Mouse (Mus musculus) olfactory bulb, adult 2 months (tissue): ENCODE data around the gene Fam171a2. TPM values are rescaled to one million over a fixed set of nuclear protein-coding genes. Genes with fewer than 3 reads are reported as not detected.

Source experiments
- H3K27ac ChIP-seq: fragments of 200-500 bp; 2 replicates; pipeline ENCODE4 v1.5.1; 2012; ENCODE audit warnings: low read depth, low read length; ENCODE audit not compliant: insufficient read depth
- H3K4me1 ChIP-seq: fragments of 200-500 bp; 2 replicates; pipeline ENCODE4 v1.6.1; 2012; ENCODE audit warnings: low read length; ENCODE audit not compliant: control insufficient read depth, insufficient read depth
- H3K4me3 ChIP-seq: fragments of 200-500 bp; 2 replicates; pipeline ENCODE4 v1.5.1; 2012; ENCODE audit warnings: mild to moderate bottlenecking, low read depth, low read length, moderate library complexity; ENCODE audit not compliant: insufficient read depth
- CTCF ChIP-seq: fragments of 200-500 bp; IDR thresholded peaks from 2 replicates; pipeline ENCODE4 v1.5.1; 2012; ENCODE audit warnings: low read depth, mild to moderate bottlenecking, low read length, moderate library complexity; ENCODE audit not compliant: insufficient read depth
- POLR2A ChIP-seq: fragments of 200-500 bp; IDR thresholded peaks from 2 replicates; pipeline ENCODE4 v1.6.1; 2012; ENCODE audit warnings: mild to moderate bottlenecking, low read depth, low read length, moderate library complexity; ENCODE audit not compliant: insufficient read depth
- WGBS: fragments of 180-500 bp; shearing (Covaris S2); methylation state at CpG from one replicate; pipeline ENCODE4 v1.1.7; 2018; 5-methylcytosine and 5-hydroxymethylcytosine counted together
- polyA plus RNA-seq: library from polyadenylated mRNA; stranded (reverse); fragments of >200 nt; gene quantifications from 2 replicates; pipeline ENCODE4 v1.2.4, GENCODE M21; 2012; ENCODE audit warnings: low replicate concordance; ENCODE audit not compliant: missing spikeins, insufficient read depth, insufficient read length

Fam171a2 gene
- polyA plus RNA-seq, 1 experiment, result not detected

GRCm38 (mm10) chr11:102437120-102438061, 10.1 kb downstream of the Fam171a2 start:
- TF ChIP-seq CTCF (no peak; the same call in 1 of the 2 replicates), POLR2A (no peak)
- Histone ChIP-seq H3K4me1 (peaks cover 42% of the 10 kb centered on the region), H3K4me3 (peak overlapping the region; percentile 62), H3K27ac (peak overlapping the region; percentile 74)
- WGBS, result 8% methylated on average over 87 of the region's 87 CpGs

GRCm38 (mm10) chr11:102436471-102436790, 11.1 kb downstream of the Fam171a2 start:
- H3K4me1 ChIP-seq, result peaks cover 47% of the 10 kb centered on the region
- TF ChIP-seq CTCF (no peak), POLR2A (no peak)
- 52% methylated on average over 10 of the region's 10 CpGs for WGBS
- H3K27ac ChIP-seq, result no peak overlapping the region
- H3K4me3 ChIP-seq, result no peak overlapping the region

- H3K27ac ChIP-seq, result no peak overlapping the region
- TF ChIP-seq CTCF (no peak), POLR2A (no peak)
- 85% methylated on average over 18 of the region's 18 CpGs for WGBS
- peaks cover 50% of the 10 kb centered on the region for H3K4me1 ChIP-seq
- H3K4me3 ChIP-seq, result no peak overlapping the region
Observed at GRCm38 (mm10) chr11:102435754-102436470, 11.6 kb downstream of the Fam171a2 start.

DNA sequence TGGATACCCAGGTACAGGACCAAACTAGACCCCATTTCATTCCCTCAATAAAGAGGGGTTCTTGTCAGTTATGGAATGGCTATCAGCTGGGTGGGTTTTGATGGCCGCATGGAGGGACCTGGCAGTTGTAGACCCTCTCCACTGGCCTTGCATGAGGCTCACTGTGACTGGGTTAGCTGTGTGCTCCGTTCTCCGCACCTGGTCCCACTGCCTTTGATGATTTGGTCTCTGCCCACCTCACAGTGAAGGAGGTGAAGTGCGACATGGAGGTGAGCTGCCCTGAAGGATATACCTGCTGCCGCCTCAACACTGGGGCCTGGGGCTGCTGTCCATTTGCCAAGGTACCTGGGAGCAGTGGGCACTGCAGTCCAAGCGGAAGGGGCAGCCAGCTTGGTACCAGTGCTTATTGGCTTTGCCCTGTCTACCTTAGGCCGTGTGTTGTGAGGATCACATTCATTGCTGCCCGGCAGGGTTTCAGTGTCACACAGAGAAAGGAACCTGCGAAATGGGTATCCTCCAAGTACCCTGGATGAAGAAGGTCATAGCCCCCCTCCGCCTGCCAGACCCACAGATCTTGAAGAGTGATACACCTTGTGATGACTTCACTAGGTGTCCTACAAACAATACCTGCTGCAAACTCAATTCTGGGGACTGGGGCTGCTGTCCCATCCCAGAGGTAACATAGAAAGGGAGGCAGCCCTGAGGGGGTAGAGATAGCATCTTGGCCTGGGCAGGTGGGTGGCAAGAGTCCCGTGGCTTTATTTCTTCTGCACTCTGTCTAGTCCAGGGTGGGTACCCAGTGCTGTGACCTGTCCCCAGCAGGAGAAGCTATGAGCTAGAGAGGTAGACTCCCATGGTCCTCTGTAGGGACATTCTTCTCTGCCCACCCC, 12.4 kb downstream of the Fam171a2 start:
- Histone ChIP-seq H3K27ac (no peak overlapping the region), H3K4me1 (peaks cover 50% of the 10 kb centered on the region), H3K4me3 (no peak overlapping the region)
- WGBS, result 88% methylated on average over 11 of the region's 11 CpGs
- no peak for TF ChIP-seq CTCF
- no peak for TF ChIP-seq POLR2A

GRCm38 (mm10) chr11:102434406-102434805, 13.1 kb downstream of the Fam171a2 start:
- peak; percentile 49 for TF ChIP-seq CTCF
- TF ChIP-seq POLR2A, result no peak
- Histone ChIP-seq H3K4me1 (peaks cover 50% of the 10 kb centered on the region), H3K27ac (no peak overlapping the region), H3K4me3 (no peak overlapping the region)
- 5% methylated on average over 7 of the region's 7 CpGs for WGBS

DNA sequence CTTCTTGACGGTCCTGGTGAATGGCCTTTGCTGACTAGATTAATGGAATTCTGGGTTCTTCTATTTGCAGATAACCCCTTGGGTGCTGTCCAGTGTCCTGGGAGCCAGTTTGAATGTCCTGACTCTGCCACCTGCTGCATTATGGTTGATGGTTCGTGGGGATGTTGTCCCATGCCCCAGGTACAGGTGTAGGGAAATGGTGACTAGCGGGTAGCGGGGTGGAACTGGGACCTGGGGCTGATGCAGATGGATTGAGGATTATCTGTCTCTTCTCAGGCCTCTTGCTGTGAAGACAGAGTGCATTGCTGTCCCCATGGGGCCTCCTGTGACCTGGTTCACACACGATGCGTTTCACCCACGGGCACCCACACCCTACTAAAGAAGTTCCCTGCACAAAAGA, 13.6 kb downstream of the Fam171a2 start:
- TF ChIP-seq CTCF (no peak), POLR2A (no peak)
- Histone ChIP-seq H3K27ac (no peak overlapping the region), H3K4me1 (peaks cover 50% of the 10 kb centered on the region), H3K4me3 (no peak overlapping the region)
- 87% methylated on average over 7 of the region's 7 CpGs for WGBS

- no peak for TF ChIP-seq POLR2A
- Histone ChIP-seq H3K4me3 (no peak overlapping the region), H3K4me1 (peaks cover 41% of the 10 kb centered on the region), H3K27ac (no peak overlapping the region; the same call in 1 of the 2 replicates)
- 59% methylated on average over 6 of the region's 6 CpGs for WGBS
Observed at GRCm38 (mm10) chr11:102432896-102433295, 14.6 kb downstream of the Fam171a2 start.

DNA sequence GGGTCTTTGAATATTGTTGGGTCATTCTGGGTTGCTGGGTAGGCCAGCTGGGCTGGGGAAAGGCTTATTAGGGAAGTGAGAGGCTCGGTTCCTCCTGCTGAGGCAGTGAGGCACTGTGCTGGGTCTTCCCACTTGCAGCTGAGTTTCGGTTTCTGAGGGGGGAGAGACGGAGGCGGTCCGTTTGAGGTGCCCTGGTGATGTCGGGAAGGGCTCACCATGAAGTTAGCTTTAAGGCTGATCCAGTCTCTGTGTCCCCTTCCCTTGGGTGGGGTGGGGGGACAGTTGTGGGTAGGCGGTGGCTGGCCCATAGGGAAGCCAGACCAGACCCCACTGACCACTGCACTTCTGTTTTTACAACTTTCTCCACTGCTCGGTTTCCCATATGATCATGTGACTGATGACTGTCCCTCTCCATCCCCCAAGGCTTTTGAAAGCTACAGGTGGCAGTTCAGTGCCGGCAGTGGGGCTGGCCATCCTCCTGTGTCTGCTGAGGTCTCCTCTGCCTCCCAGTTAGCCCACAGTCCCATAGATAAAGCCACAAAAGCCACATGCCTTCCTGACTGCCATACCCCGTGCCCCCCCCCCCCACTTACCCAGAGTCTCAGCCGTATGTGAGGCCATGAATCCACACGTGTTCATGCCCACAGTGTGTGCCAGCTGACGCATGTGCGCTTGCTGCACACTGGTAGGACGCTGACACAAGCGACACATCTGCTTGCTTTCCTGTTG, 15.2 kb downstream of the Fam171a2 start:
- no peak for TF ChIP-seq CTCF
- TF ChIP-seq POLR2A, result no peak
- Histone ChIP-seq H3K4me1 (peaks cover 36% of the 10 kb centered on the region), H3K4me3 (no peak overlapping the region), H3K27ac (no peak overlapping the region)
- WGBS, result 50% methylated on average over 16 of the region's 16 CpGs
